Mouse (Mus musculus) G1E (cell line): ENCODE data around the gene Eef1akmt3. TPM values are rescaled to one million over a fixed set of nuclear protein-coding genes. Genes with fewer than 3 reads are reported as not detected.
A peak's percentile ranks its signal among the peaks of the same experiment; 100 is the strongest.

Experiments used
- ATAC-seq: 2 replicates; pipeline ENCODE4 v1.8.0; 2016; ENCODE audit warnings: mild to moderate bottlenecking; ENCODE audit not compliant: insufficient number of reproducible peaks, poor library complexity, low FRiP score, severe bottlenecking; ENCODE audit errors: extremely low read depth
- DNase-seq: peaks from one replicate; pipeline ENCODE4 v3.0.0; 2012; ENCODE audit warnings: low spot score
- H3K27me3 ChIP-seq: 2 replicates; pipeline ENCODE4 v1.6.1; 2012; ENCODE audit warnings: mild to moderate bottlenecking, low read length, inconsistent platforms; ENCODE audit not compliant: insufficient read depth
- H3K36me3 ChIP-seq: replicated peaks from 2 replicates; pipeline ENCODE3; 2012; ENCODE audit warnings: mild to moderate bottlenecking, inconsistent platforms
- H3K4me1 ChIP-seq: 2 replicates; pipeline ENCODE4 v1.6.1; 2012; ENCODE audit warnings: low read depth, low read length, inconsistent platforms, mixed read lengths; ENCODE audit not compliant: insufficient read depth
- H3K4me3 ChIP-seq: 2 replicates; pipeline ENCODE4 v1.5.1; 2012; ENCODE audit warnings: low read depth, mild to moderate bottlenecking, inconsistent platforms, low read length, moderate library complexity, mixed read lengths
- H3K9me3 ChIP-seq: replicated peaks from 2 replicates; pipeline ENCODE4 v1.6.1; 2012; ENCODE audit warnings: inconsistent platforms
- CTCF ChIP-seq: IDR thresholded peaks from 2 replicates; pipeline ENCODE4 v1.5.1; 2012; ENCODE audit warnings: low read depth, low read length, inconsistent platforms, mixed read lengths
- GATA1 ChIP-seq: IDR thresholded peaks from 2 replicates; pipeline ENCODE4 v1.6.1; 2012; ENCODE audit warnings: borderline replicate concordance, low read length, inconsistent platforms, mixed read lengths
- GATA2 ChIP-seq: IDR thresholded peaks from 2 replicates; pipeline ENCODE4 v1.6.1; 2012; ENCODE audit warnings: low read depth, low read length, inconsistent platforms, borderline replicate concordance
- POLR2AphosphoS5 ChIP-seq: IDR thresholded peaks from 2 replicates; pipeline ENCODE4 v1.6.1; 2012; ENCODE audit warnings: low read depth, low read length, inconsistent platforms; ENCODE audit not compliant: insufficient replicate concordance
- TAL1 ChIP-seq: conservative IDR thresholded peaks from 2 replicates; pipeline ENCODE4 v1.6.1; 2012; ENCODE audit warnings: low read depth, low read length, inconsistent platforms, mixed read lengths
- polyA plus RNA-seq: library from polyadenylated mRNA; stranded (reverse); fragments of >175 nt; gene quantifications from 2 replicates; pipeline ENCODE4 v1.2.3, GENCODE M21; 2012
- total RNA-seq, 2 experiments: library from RNA; stranded (forward) in 1 of 2; stranded (reverse) in 1 of 2; fragments of 200-1000 nt in 1 of 2; fragments of >200 nt in 1 of 2; fragmentation: Nextera tagmentation in 1 of 2; gene quantifications; 2 replicates each; pipeline ENCODE4 v1.2.3; 2014 to 2017

Gene Eef1akmt3
- total RNA-seq (2014; fragmentation: Nextera tagmentation), result 0.68 and 0.97 TPM in 2 replicates
- 0.11 and 0.17 TPM in 2 replicates for total RNA-seq (2017)
- polyA plus RNA-seq, result 0.09 and 0.17 TPM in 2 replicates

DNA sequence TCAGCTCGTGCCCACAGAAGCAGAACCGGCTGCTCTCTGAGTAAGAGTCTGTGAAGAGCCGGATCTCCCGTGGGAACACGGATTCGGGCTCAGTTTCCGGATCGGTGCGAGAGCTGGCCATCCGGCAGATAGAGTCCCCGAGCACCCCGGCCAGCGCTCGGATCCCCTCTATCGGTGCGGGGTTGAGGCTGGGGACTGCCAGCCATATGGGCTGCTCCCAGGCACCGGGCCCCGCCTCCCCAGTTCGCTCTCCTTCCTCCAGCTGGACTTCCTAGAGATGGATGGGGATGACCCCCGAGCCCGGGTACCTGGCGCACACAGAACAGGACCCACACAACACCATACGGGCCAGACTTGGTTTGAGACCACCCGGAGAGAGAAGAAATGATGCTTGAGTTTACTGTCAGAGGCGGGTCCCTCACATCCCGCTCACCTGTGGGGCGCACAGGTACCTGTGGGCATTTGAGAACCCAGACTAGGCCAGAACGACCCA, at the start of gene Eef1akmt3, which contains the start of gene Mettl1:
TSS of gene Eef1akmt3 (minus strand) at position 240 of the 493 bp plus-strand sequence.
TSS of gene Mettl1 (plus strand) at position 141 of the 493 bp plus-strand sequence.
- DNase-seq (peak; percentile 61), ATAC-seq (peak; percentile 24; the same call in 1 of the 2 replicates)

DNA sequence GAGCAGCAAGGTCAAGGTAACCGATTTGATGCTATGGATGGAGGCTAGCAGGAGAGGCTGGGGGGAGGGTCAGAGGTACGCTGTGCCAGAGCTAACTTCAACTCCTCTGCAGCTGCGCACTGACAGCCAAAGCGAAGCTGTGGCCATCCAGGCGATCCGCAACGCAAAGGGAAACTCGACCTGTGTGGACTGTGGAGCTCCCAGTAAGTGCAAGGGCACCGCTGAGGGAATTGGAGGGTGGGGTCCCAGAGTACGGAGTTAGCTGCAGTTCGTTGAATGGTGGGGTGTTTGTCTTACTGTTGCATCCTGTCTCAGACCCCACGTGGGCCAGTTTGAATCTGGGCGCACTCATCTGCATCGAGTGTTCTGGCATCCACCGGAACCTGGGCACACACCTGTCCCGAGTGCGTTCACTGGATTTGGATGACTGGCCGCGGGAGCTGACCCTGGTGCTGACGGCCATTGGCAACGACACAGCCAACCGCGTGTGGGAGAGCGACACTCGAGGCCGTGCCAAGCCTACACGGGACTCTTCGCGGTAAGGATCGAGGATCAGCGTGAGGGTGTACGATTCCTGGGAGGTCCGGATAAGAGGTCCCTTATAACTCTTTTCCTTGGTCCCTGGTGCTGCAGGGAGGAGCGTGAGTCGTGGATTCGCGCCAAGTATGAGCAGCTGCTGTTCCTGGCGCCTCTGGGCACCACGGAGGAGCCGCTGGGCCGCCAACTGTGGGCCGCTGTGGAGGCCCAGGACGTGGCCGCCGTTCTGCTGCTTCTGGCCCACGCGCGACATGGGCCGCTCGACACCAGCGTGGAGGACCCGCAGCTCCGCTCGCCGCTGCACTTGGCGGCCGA, 49.5 kb upstream of the Eef1akmt3 start:
- DNase-seq, result no peak
- peaks cover 19% of the 10 kb centered on the region for H3K4me1 ChIP-seq
- peaks cover 50% of the 10 kb centered on the region for H3K27me3 ChIP-seq
- TF ChIP-seq POLR2AphosphoS5 (no peak), GATA1 (no peak), CTCF (no peak), GATA2 (no peak), TAL1 (no peak)
- H3K9me3 ChIP-seq, result peaks cover 7% of the 10 kb centered on the region
- peak overlapping the region; percentile 59; the same call in 1 of the 2 replicates for H3K4me3 ChIP-seq
- ATAC-seq, result no peak
- H3K36me3 ChIP-seq, result peaks cover 27% of the 10 kb centered on the region

More for the DNA sequence above, at the start of gene Eef1akmt3, which contains the start of gene Mettl1:
- Histone ChIP-seq H3K9me3 (no peaks in the 10 kb centered on the region), H3K36me3 (peaks cover 34% of the 10 kb centered on the region), H3K4me3 (peak within 1 kb of the TSS; percentile 94), H3K4me1 (peaks cover 33% of the 10 kb centered on the region), H3K27me3 (peaks cover 27% of the 10 kb centered on the region)
- TF ChIP-seq POLR2AphosphoS5 (no peak), CTCF (no peak), TAL1 (no peak), GATA1 (no peak), GATA2 (no peak)

DNA sequence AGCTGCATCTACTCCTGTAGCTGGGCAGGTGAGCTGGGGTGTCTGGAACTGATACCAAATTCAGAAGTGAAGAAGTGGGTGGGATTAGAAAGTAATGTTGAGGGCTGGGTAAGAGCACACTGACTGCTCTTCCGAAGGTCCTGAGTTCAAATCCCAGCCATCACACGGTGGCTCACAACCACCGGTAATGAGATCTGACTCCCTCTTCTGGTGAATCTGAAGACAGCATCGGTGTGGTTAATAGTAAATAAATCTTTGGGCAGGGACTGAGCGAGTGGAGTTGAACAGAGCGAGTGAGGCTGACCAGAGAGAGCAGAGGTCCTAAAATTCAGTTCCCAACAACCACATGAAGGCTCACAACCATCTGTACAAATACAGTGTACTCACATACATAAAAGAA, 44.3 kb upstream of the Eef1akmt3 start:
- peaks cover 4% of the 10 kb centered on the region for H3K4me1 ChIP-seq
- no peak for DNase-seq
- TF ChIP-seq GATA1, result no peak
- no peak for TF ChIP-seq POLR2AphosphoS5
- TF ChIP-seq GATA2, result no peak
- no peak for TF ChIP-seq CTCF
- TF ChIP-seq TAL1, result no peak
- peaks cover 79% of the 10 kb centered on the region for H3K27me3 ChIP-seq
- ATAC-seq, result no peak
- H3K4me3 ChIP-seq, result no peak overlapping the region
- H3K36me3 ChIP-seq, result no peaks in the 10 kb centered on the region
- peaks cover 2% of the 10 kb centered on the region; the same call in 1 of the 2 replicates for H3K9me3 ChIP-seq

DNA sequence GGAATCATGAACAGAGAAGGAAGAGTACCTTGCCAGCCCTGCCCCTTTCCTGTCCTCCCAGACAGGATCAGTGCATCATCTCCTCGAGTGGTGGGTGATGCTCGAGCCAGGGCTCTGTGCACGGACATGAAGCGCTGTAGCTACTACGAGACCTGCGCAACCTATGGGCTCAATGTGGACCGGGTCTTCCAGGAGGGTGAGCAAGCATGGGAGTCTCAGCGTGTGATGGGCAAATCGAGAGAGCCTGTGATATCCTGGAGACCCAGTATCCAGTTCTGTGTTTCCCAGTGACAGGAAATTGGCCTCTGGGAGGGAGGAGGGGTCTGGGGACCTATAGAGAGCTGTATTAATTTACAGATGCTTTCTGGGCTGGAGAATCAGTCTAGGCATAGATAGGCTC, 43.7 kb upstream of the Eef1akmt3 start:
- peaks cover 4% of the 10 kb centered on the region for H3K9me3 ChIP-seq
- TF ChIP-seq POLR2AphosphoS5 (no peak), CTCF (no peak), GATA2 (no peak), TAL1 (no peak), GATA1 (no peak)
- H3K36me3 ChIP-seq, result no peaks in the 10 kb centered on the region
- no peaks in the 10 kb centered on the region; the same call in none of the 2 replicates for H3K4me1 ChIP-seq
- H3K27me3 ChIP-seq, result peaks cover 79% of the 10 kb centered on the region
- H3K4me3 ChIP-seq, result no peak overlapping the region; the same call in 1 of the 2 replicates
- DNase-seq, result no peak
- no peak for ATAC-seq

DNA sequence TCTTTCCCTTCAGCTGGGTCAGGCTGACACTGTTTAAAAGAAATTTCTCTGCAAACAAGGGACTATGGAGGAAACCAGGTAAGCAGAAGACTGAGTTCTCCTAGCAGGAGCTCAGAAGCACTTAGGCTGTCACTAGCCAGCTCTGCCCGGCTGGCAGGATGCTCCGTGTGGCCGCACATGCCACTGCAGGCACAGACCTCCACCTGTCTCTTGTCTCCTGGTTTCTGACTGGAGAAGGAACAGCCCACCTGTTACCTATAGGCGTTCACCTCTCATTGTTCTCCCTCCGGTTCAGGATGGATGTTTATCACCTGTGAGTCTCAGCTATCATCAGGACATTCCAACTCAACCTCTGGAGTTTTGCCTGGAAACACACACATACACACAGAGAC, 42.6 kb upstream of the Eef1akmt3 start:
- DNase-seq, result no peak
- Histone ChIP-seq H3K27me3 (peaks cover 78% of the 10 kb centered on the region), H3K36me3 (no peaks in the 10 kb centered on the region), H3K4me3 (no peak overlapping the region), H3K4me1 (no peaks in the 10 kb centered on the region; the same call in 1 of the 2 replicates), H3K9me3 (peaks cover 9% of the 10 kb centered on the region)
- no peak for ATAC-seq
- TF ChIP-seq CTCF, result no peak
- no peak for TF ChIP-seq GATA2
- no peak for TF ChIP-seq TAL1
- no peak for TF ChIP-seq POLR2AphosphoS5

DNA sequence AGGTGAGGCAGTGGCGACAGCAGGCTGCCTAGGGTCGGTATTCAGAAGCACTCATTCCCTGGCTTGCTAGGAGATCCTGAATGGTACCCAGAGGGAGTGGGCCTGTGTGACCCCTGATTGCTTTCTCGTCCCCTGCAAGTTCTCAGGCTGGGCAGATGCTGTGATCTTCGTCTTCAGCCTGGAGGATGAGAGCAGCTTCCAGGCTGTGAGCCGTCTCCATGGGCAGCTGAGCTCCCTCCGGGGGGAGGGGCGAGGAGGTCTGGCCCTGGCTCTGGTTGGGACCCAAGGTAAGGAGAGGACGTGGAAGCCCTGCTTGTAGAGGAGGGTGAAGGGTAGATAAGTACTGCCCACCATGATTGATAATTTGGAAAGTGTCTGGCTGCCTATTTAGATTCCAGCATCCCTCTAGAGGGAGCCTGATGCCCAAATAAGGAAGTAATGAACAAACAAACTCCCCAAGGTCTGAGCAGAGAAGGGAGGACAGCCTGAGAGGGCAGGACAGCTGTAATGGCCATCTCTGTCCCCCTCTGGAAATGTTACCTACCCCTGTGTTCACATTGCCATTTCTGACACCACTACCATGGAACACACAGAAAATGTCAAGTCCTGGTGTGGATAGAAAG, 42.1 kb upstream of the Eef1akmt3 start:
- TF ChIP-seq POLR2AphosphoS5 (no peak), TAL1 (no peak), GATA2 (no peak), CTCF (no peak), GATA1 (no peak)
- ATAC-seq (no peak), DNase-seq (no peak)
- Histone ChIP-seq H3K27me3 (peaks cover 82% of the 10 kb centered on the region), H3K4me3 (no peak overlapping the region), H3K36me3 (no peaks in the 10 kb centered on the region), H3K9me3 (peaks cover 9% of the 10 kb centered on the region), H3K4me1 (no peaks in the 10 kb centered on the region; the same call in 1 of the 2 replicates)
